Mouse (Mus musculus): ENCODE measurements at regions not wholly inside any gene's neighbourhood (a gene's known extent, or its start where the extent isn't known, plus 50 kb on each side); places are given as distances from the start of the nearest gene placed in this dataset.
"Not testable (repeated sequence)": the region's sequence is repeated elsewhere in the genome, so short reads cannot be mapped to it uniquely, and the experiment has no call there.

- no peak for DNase-seq
These were observed 121.6 kb upstream of the Cst10 start for GRCm38 (mm10) chr2:149283274-149283673.

GRCm38 (mm10) chr2:149284199-149284598 is 120.7 kb upstream of the Cst10 start:
- no peak for DNase-seq

GRCm38 (mm10) chr2:149296936-149297335 is 107.9 kb upstream of the Cst10 start:
- DNase-seq = not testable (repeated sequence)

GRCm38 (mm10) chr2:149305553-149305952 is 99.3 kb upstream of the Cst10 start:
- no peak for DNase-seq

- DNase-seq = peak; percentile 14
These were observed 54.5 kb upstream of the Cst10 start for GRCm38 (mm10) chr2:149350239-149350811.
